Mouse (Mus musculus) liver, embryonic 14.5 days (tissue): ENCODE measurements around the gene Ubr4.

Experiments
- CTCF ChIP-seq: IDR thresholded peaks from 2 replicates; pipeline ENCODE4 v1.5.1; 2016; ENCODE audit warnings: antibody characterized with exemption, low read depth, control low read depth
- EP300 ChIP-seq: IDR thresholded peaks from 2 replicates; pipeline ENCODE4 v1.6.1; 2016; ENCODE audit warnings: antibody characterized with exemption, low read depth

GRCm38 (mm10) chr4:139351931-139352711 lies at the start of gene Ubr4, which contains the start of the genes Mrto4 and Emc1:
- TF ChIP-seq CTCF (no peak), EP300 (0 out of 2 replicates have a peak, but pooled peaks have one; percentile 32)
